Mouse (Mus musculus) natural killer cell, adult 2 months (primary cell): ENCODE results near the gene Mesd.
"Not testable (repeated sequence)": the region's sequence is repeated elsewhere in the genome, so short reads cannot be mapped to it uniquely, and the experiment has no call there.

Source experiments
- DNase-seq, 2 experiments: peaks; one replicate each; pipeline ENCODE4 v3.0.0; 2022; ENCODE audit warnings: low spot score in 2 of 2

The Mesd gene

GRCm38 (mm10) chr7:83878676-83879448 is 5.4 kb upstream of the Mesd start:
- DNase-seq = no peak

GRCm38 (mm10) chr7:83882150-83882632 is 2.1 kb upstream of the Mesd start:
- DNase-seq = no peak

GRCm38 (mm10) chr7:83882633-83883275 is 1.5 kb upstream of the Mesd start:
- DNase-seq = peak in 1 of 2 experiments; percentile 26

DNA sequence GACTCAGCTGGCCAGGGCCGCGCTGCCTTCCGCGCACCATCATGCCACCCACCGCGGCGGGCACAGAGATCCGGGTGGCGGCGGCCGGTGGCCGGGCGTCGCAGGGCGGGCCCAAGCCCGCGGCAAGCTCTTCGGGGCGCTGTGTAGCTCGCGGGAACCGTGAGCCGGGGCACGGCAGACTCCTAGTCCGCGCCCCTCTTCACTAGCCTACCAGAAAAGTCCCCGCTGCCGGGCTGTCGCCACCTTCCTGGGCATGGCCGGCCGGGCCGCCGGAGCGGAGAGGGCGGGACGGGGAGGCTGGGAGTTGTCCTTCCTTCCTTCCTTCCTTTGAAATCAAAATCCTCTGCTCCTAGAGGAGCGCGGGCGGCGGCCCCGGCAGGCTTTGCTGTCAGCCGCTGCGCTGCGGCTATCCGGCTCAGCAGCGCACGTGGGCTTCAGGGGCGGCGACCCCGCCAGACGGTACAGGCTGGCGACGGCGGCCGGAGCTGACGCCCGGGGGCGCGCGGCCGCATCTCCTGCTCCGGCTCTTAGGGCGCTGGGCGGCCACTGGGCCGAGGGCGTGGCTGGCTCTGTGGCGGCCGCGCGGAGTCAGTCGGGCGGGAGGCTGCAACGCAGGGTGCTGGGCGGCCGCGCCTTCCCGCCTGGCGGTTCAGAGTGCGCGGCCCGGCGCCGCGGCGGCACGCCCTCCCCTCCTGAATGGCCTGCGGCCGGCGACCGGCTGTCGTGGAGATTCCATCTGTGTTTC is 818 bp upstream of the Mesd start:
- peak; percentile 36 to 56 for DNase-seq

- DNase-seq = no peak
These were observed 761 bp downstream of the Mesd start for GRCm38 (mm10) chr7:83884921-83885532.

GRCm38 (mm10) chr7:83885835-83886234 is 1.6 kb downstream of the Mesd start:
- DNase-seq = no peak

DNA sequence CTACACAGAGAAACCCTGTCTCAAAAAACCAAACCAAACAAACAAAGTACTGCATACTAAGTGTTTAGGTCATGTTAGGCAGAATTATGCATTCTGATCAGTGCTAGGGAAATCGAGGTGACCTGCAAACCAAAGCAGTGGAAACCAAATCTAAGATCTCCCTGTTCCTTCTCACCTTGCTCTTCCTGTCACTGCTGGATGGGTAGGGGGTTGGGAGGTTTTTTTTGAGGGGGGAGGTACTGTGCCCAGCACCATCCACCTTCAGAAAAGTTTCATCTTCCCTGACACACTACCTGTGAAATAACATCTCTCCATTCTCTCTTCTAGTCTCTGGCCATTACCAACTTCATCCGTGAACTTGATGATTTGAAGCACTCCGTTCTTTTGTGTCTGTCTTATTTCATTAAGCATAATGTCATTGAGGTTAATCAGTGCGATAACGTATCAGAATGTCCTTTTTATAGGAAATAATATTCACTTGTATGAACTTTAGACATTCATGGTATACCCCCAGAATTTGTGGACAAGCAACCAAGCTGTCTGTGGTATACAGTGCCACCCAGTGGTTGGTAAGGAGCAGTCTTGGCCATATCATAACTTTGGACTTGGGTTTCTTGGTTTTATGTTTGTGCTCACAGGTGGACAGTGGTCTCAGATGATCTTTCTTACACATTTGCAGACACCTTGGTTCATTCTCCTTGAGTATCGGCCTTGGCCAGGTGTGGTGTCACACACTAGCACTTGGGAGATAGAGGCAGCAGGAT is 2.3 kb downstream of the Mesd start:
- DNase-seq = peak in 1 of 2 experiments; percentile 24

- DNase-seq = no peak
These were observed 5.1 kb downstream of the Mesd start for GRCm38 (mm10) chr7:83889383-83889782.

GRCm38 (mm10) chr7:83889946-83890345 is 5.7 kb downstream of the Mesd start:
- not testable (repeated sequence) for DNase-seq

DNA sequence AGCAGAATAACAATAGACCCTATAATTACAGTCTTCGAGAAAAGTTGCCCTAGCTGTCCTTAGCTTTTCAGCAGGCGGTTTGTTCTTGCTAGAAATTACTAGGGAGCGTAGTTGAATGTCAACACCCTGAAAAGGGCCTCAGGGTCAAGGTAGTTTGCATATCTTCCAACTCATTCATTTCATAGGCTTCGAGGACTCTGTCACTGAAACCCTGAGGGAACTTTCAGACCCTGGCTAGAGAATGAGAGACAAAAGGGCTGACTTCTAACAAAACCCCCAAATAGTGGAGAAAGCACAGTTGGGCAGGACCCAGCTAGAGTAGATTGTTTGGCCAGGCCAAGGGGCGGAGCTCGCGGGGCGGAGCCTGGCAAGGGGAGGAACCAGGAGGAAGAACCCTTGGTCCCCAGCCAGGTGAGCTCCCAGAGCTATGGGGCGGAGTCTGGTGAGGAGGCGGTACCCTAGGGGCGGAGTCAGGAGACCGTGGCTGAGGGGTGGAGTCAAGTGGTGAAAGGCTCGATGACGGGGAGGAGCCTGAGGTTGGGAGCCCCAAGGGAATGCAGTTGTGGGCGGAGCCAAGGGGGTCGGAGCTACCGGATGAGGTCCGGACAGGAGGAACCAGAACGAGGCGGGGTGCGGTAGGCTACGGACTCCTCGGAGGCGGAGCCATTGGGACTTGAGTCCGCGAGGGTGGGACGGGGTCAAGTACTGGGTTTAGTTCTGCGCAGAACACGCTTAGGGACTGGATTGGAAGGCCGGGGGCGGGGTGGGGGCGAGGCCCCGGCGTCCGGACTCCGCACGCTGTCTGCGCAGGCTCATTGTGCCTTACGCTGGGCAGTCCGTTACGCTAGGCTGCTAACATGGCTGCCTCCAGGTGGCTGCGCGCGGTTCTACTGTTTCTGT is 7.4 kb downstream of the Mesd start:
- peak; percentile 100 for DNase-seq

DNA sequence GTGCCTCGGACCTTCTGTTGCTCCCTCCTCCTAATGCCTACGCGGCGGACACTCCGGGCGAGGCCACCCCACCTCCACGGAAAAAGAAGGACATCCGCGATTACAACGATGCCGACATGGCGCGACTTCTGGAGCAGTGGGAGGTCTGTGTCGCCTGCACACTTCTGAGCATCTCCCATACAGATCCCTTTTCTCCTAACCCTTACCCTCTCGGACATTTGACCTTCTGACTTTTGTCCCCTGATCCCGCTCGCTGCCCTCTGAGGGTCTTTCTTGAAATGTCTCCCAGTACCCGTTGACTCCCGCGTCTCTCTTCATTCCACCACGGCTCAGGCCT is 8.0 kb downstream of the Mesd start:
- no peak for DNase-seq

DNA sequence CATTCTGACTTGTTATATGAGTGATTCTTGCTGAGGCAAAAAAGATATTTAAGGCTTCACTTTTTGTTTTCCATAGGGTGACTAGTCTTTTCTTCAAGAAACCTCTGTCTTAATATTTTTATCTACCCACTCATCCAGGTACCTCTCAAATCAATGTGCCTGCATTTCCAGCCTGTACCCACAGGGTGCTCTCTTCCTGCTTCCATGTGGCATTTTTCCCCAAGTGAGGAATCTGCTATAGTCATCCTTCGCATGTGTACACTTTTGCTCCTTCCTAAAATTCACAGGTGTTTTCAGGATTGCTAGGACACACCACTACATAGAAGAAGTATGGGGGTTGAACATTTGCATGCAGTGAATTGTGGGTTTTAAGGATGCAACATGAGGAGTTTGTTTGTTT is 10.1 kb downstream of the Mesd start:
- no peak for DNase-seq

GRCm38 (mm10) chr7:83896077-83896740 is 11.9 kb downstream of the Mesd start:
- DNase-seq = no peak

GRCm38 (mm10) chr7:83898267-83898666 is 14.0 kb downstream of the Mesd start:
- no peak for DNase-seq

GRCm38 (mm10) chr7:83900519-83900918 is 16.3 kb downstream of the Mesd start:
- DNase-seq = no peak

- DNase-seq = no peak
These were observed 17.2 kb downstream of the Mesd start for GRCm38 (mm10) chr7:83901425-83901824.

- no peak for DNase-seq
These were observed 18.3 kb downstream of the Mesd start for GRCm38 (mm10) chr7:83902296-83903145.

- DNase-seq = no peak
These were observed 20.6 kb downstream of the Mesd start for GRCm38 (mm10) chr7:83904831-83905230.

DNA sequence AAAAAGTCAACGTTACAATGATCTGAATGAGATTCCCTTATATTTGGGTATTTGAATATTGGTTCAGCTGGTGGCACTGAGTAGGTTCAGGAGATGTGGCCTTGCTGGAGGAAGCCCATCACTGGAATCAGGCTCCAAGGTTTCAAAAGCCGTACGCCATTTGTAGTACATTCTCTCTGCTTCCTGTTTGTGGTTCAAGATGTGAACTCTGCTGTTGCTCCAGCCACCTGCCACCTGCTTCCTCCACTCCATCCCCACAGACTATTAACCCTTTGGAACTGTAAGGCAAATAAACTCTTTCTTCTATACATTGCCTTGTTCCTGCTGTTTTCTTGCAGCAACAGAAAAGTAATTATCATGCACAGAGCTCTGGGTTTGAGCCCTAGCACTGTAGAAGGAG is 27.6 kb downstream of the Mesd start:
- no peak for DNase-seq
